Mouse (Mus musculus): Measurements from ENCODE around the gene Galnt4. TPM values are rescaled to one million over a fixed set of nuclear protein-coding genes. Genes with fewer than 3 reads are reported as not detected.
"Not testable (repeated sequence)": the region's sequence is repeated elsewhere in the genome, so short reads cannot be mapped to it uniquely, and the experiment has no call there.

Gene Galnt4
- polyA plus RNA-seq, 1 experiment, result 11.0 TPM

- Histone ChIP-seq H3K4me1 (ENCODE audit: control insufficient read depth, insufficient read depth, low read length) (no peaks in the 10 kb centered on the region), H3K4me3 (ENCODE audit: insufficient read depth, low read length) (no peak overlapping the region), H3K27ac (ENCODE audit: insufficient read depth, low read depth, low read length) (no peak overlapping the region)
- TF ChIP-seq CTCF (IDR thresholded peaks at IDR 0.05; ENCODE audit: low read depth, low read length) (no peak), POLR2A (IDR thresholded peaks at IDR 0.05; ENCODE audit: borderline replicate concordance, low read depth, low read length) (no peak)
Measured at GRCm38 (mm10) chr10:99151580-99151979, 43.6 kb downstream of the Galnt4 start.

- TF ChIP-seq POLR2A (IDR thresholded peaks at IDR 0.05; ENCODE audit: borderline replicate concordance, low read depth, low read length) (no peak), CTCF (IDR thresholded peaks at IDR 0.05; ENCODE audit: low read depth, low read length) (peak; percentile 54)
- Histone ChIP-seq H3K4me3 (ENCODE audit: insufficient read depth, low read length) (no peak overlapping the region), H3K27ac (ENCODE audit: insufficient read depth, low read depth, low read length) (no peak overlapping the region), H3K4me1 (ENCODE audit: control insufficient read depth, insufficient read depth, low read length) (no peaks in the 10 kb centered on the region)
Measured at GRCm38 (mm10) chr10:99152063-99152462, 44.1 kb downstream of the Galnt4 start.

- no peak for TF ChIP-seq POLR2A (IDR thresholded peaks at IDR 0.05; ENCODE audit: borderline replicate concordance, low read depth, low read length)
- no peak for TF ChIP-seq CTCF (IDR thresholded peaks at IDR 0.05; ENCODE audit: low read depth, low read length)
- Histone ChIP-seq H3K27ac (ENCODE audit: insufficient read depth, low read depth, low read length) (no peak overlapping the region), H3K4me3 (ENCODE audit: insufficient read depth, low read length) (no peak overlapping the region), H3K4me1 (ENCODE audit: control insufficient read depth, insufficient read depth, low read length) (no peaks in the 10 kb centered on the region)
Measured at GRCm38 (mm10) chr10:99154635-99155034, 46.7 kb downstream of the Galnt4 start.

GRCm38 (mm10) chr10:99156808-99157207 lies 48.8 kb downstream of the Galnt4 start:
- TF ChIP-seq POLR2A (IDR thresholded peaks at IDR 0.05; ENCODE audit: borderline replicate concordance, low read depth, low read length) (no peak), CTCF (IDR thresholded peaks at IDR 0.05; ENCODE audit: low read depth, low read length) (no peak)

GRCm38 (mm10) chr10:99157697-99158096 lies 49.7 kb downstream of the Galnt4 start:
- not testable (repeated sequence) for H3K4me3 ChIP-seq (ENCODE audit: insufficient read depth, low read length); H3K4me1 ChIP-seq (ENCODE audit: control insufficient read depth, insufficient read depth, low read length)

More at GRCm38 (mm10) chr10:99156808-99157207, 48.8 kb downstream of the Galnt4 start:
- Histone ChIP-seq H3K27ac (ENCODE audit: insufficient read depth, low read depth, low read length) (no peak overlapping the region), H3K4me1 (ENCODE audit: control insufficient read depth, insufficient read depth, low read length) (no peaks in the 10 kb centered on the region), H3K4me3 (ENCODE audit: insufficient read depth, low read length) (no peak overlapping the region)

GRCm38 (mm10) chr10:99161987-99162582 lies 54.1 kb downstream of the Galnt4 start:
- H3K27ac ChIP-seq (ENCODE audit: insufficient read depth, low read depth, low read length), result no peak overlapping the region
- H3K4me3 ChIP-seq (ENCODE audit: insufficient read depth, low read length), result no peak overlapping the region
- H3K4me1 ChIP-seq (ENCODE audit: control insufficient read depth, insufficient read depth, low read length), result peaks cover 12% of the 10 kb centered on the region
- TF ChIP-seq CTCF (IDR thresholded peaks at IDR 0.05; ENCODE audit: low read depth, low read length) (peak; percentile 46), POLR2A (IDR thresholded peaks at IDR 0.05; ENCODE audit: borderline replicate concordance, low read depth, low read length) (no peak)

More at GRCm38 (mm10) chr10:99157697-99158096, 49.7 kb downstream of the Galnt4 start:
- not testable (repeated sequence) for H3K27ac ChIP-seq (ENCODE audit: insufficient read depth, low read depth, low read length)

Other genes with a start within 250 kb of the Galnt4 start
- 252 and 272 TPM in 2 replicates for gene Atp2b1, start 193.8 kb upstream of the Galnt4 start, polyA plus RNA-seq (2012; ENCODE audit: insufficient read depth, insufficient read length, missing spikeins)
- gene Poc1b, start 1.1 kb upstream of the Galnt4 start, polyA plus RNA-seq (2012; ENCODE audit: insufficient read depth, insufficient read length, missing spikeins), result 16.4 and 21.8 TPM in 2 replicates
- not detected in 2 replicates for gene Phxr2, start 18.2 kb downstream of the Galnt4 start, polyA plus RNA-seq (2012; ENCODE audit: insufficient read depth, insufficient read length, missing spikeins)
- gene Dusp6, start 155.1 kb downstream of the Galnt4 start, polyA plus RNA-seq (2012; ENCODE audit: insufficient read depth, insufficient read length, missing spikeins), result 36.1 and 40.0 TPM in 2 replicates